Mouse (Mus musculus): ENCODE measurements at regions not wholly inside any gene's neighbourhood (a gene's known extent, or its start where the extent isn't known, plus 50 kb on each side); places are given as distances from the start of the nearest gene placed in this dataset.
"Not testable (repeated sequence)": the region's sequence is repeated elsewhere in the genome, so short reads cannot be mapped to it uniquely, and the experiment has no call there.

- DNase-seq: peak; percentile 76
These were observed 722.3 kb upstream of the Marcks start for GRCm38 (mm10) chr10:37861001-37861400.

DNA sequence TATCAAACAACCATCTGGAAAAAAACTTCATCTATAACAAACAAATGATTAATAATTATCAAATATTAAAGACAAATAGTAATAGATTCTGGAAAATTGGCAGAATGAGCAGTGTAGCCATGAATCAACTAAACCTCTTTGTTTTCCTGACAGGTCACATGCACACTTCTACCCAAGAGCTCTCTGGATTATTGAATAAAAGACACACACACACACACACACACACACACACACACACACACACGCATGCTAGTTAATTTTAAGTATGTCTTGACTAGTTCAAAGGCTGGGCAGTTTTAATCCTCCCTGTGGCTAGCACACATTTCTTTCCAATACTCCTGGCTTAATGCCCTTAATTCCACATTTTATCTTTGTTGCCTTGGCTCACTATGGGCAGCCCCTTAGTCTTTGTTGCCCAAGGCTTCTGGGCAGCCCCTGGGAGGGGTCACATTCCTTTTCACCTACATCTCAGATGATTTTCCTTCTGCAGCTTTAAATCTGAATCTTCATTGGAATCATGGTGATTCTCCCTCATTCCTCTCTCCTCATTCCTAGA is 710.6 kb upstream of the Marcks start:
- DNase-seq: no peak

GRCm38 (mm10) chr10:37842820-37843219 is 704.1 kb upstream of the Marcks start:
- no peak for DNase-seq

GRCm38 (mm10) chr10:37841842-37842241 is 703.1 kb upstream of the Marcks start:
- DNase-seq: no peak

- DNase-seq: peak; percentile 49
These were observed 699.0 kb upstream of the Marcks start for GRCm38 (mm10) chr10:37837721-37838120.

DNA sequence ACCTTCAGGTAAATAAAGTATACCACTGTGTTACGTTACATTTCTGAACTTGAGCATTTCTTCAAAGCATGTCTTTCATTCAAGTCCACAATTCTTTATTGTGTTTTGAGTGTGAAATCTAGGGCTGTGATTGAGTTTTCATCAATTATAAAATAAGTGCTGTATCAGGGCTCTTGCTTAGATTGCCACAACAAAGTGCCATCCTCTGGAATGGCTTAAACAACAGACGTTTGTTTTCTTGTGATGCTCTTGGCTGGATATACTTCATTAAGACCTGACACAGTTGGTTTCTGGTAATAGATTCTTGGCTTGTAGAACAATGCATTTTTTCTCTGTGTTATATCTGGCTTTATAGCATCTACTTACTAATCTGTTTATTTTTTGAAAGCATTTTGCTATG is 674.3 kb upstream of the Marcks start:
- no peak for DNase-seq

DNA sequence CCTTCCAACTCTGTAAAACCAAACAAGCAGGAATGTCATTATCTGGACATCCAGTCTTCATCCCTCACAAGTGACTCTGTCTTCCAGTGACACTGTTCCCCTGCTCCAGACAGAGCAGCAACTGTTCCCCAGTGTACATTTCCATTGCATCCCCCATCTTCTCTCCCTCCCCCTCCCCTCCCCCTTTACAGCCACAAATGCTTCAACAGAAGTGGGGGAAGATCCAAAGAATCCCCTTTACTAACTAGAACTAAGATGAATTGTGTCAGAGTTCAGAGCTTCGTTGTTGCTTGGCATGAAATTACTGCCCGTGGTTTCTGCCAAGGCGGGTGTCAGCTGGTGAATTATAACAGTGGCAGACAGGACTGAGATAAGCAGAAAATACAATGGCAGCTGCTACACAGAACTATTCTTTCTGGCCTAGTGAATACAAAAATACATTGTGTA is 673.7 kb upstream of the Marcks start:
- peak; percentile 40 for DNase-seq

- DNase-seq: no peak
These were observed 673.1 kb upstream of the Marcks start for GRCm38 (mm10) chr10:37811789-37812188.

GRCm38 (mm10) chr10:37803225-37803805 is 664.6 kb upstream of the Marcks start:
- DNase-seq: no peak

- no peak for DNase-seq
These were observed 660.7 kb upstream of the Marcks start for GRCm38 (mm10) chr10:37799397-37799796.

DNA sequence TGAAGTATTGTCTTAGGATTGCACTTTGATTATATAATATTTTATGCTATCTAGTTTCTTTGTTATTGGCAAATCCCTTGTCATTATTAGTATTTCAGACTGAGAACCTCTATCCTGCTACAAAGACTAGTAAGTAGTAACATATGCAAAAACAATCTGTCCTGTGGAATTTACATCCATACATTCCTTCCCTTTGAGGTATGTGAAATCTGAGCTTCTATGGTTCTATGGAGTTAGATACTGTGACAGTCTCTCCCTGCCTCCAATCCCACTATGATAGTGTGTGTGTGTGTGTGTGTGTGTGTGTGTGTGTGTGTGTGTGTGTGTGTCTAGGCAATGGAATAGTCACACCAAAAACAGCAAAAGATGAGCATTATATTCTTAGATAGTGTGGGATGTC is 659.6 kb upstream of the Marcks start:
- DNase-seq: no peak

- no peak for DNase-seq
These were observed 659.0 kb upstream of the Marcks start for GRCm38 (mm10) chr10:37797701-37798100.

DNA sequence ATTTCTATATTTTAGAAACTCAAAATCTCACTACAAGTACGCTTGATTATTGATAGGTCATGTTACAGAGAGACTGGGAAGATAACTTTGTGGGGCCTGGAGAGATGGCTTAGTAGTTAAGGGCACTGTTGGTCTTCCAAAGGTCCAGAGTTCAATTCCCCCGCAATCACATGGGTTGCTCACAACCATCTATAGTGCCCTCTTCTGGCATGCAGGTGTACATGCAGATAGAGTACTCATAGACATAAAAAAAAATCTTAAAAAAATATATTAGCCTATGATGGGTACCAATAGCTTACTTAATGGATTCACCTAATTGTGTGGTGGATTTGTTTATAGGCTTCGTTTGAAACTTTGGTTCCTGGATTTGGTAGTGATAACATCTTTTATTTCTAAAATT is 654.2 kb upstream of the Marcks start:
- no peak for DNase-seq

GRCm38 (mm10) chr10:37788049-37788448 is 649.3 kb upstream of the Marcks start:
- no peak for DNase-seq

- peak; percentile 5 for DNase-seq
These were observed 640.9 kb upstream of the Marcks start for GRCm38 (mm10) chr10:37779383-37780302.

- no peak for DNase-seq
These were observed 622.0 kb upstream of the Marcks start for GRCm38 (mm10) chr10:37760542-37761367.

DNA sequence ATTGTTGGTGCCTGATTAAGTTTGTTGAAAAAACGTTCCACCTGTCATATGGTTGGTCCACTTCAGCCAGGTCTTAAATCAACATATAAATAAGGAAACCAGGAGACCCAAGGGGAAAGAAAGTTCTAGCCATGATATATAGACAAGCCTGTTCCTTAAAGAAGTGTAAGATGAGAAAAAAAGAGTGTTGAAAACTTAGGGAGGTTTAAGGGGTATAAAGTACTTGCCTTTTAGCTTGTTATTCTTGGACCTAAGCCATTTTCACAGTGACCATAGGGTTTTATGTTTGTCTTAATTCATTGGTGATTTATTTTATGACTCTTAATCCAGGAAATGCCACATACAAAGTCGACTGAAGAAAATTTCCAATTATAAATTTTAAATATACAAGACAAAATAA is 602.9 kb upstream of the Marcks start:
- DNase-seq: no peak

- DNase-seq: peak; percentile 73
These were observed 600.3 kb upstream of the Marcks start for GRCm38 (mm10) chr10:37739024-37739423.

- no peak for DNase-seq
These were observed 586.9 kb upstream of the Marcks start for GRCm38 (mm10) chr10:37725609-37726008.

- DNase-seq: not testable (repeated sequence)
These were observed 586.3 kb upstream of the Marcks start for GRCm38 (mm10) chr10:37724994-37725393.

DNA sequence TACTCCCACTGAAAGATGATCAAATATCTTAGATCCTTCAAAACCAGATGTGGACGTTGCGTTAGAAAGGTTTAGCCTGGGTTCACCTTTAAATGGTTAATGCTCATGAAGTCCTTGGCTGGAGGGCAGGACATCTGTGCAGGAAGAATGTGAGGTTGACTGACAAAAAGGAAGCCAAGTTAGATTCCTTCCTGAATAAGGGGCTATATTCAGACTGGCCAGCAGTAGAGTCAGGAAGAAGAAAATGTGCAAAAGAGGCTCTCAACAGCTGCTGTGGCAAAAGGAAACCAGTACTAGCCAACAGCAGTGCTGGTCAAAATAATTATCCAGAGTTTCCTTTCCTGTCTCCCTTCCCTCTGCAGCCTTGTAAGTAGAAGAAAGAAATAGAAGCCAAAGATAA is 582.0 kb upstream of the Marcks start:
- peak; percentile 5 for DNase-seq

DNA sequence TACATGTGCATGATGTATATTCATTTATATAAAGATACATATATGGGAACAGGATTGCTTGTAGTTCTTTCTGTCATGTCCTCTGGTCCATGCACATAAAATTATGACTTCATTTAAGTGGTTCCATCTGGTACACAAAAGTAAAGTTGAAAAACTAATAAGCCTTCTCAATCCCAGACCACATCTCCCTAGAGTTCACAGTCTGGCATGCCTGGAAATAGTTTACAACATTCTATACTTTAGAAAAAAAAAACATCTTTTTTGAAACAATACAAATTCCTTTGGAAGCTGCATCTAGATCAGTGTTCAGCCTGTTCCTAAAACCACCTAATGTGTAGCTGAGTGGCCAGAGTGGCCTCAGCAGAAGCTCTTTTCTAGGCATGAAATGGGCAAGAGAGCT is 578.2 kb upstream of the Marcks start:
- DNase-seq: no peak

GRCm38 (mm10) chr10:37711459-37711858 is 572.7 kb upstream of the Marcks start:
- no peak for DNase-seq

Measured in kidney, postnatal 14 days (tissue).